Mouse (Mus musculus) midbrain, embryonic 11.5 days (tissue): ENCODE results near the gene Mavs. TPM values are rescaled to one million over a fixed set of nuclear protein-coding genes. Genes with fewer than 3 reads are reported as not detected.

Experiments used
- ATAC-seq: fragments of 200-750 bp; cut with Nextera tagmentation; 2 replicates; pipeline ENCODE4 v1.8.0; 2017; ENCODE audit warnings: moderate TSS enrichment, moderate library complexity; ENCODE audit not compliant: low FRiP score
- DNase-seq: peaks from one replicate; pipeline ENCODE4 v3.0.0; 2015; ENCODE audit warnings: low spot score; ENCODE audit errors: missing footprints
- H3K27ac ChIP-seq: fragments of 300-500 bp; sonication (generic); 2 replicates; pipeline ENCODE4 v1.5.1; 2014; ENCODE audit warnings: low read depth, low read length
- H3K27me3 ChIP-seq: fragments of 300-500 bp; sonication (generic); 2 replicates; pipeline ENCODE4 v1.6.1; 2014; ENCODE audit warnings: mild to moderate bottlenecking, low read length, moderate library complexity, mixed read lengths; ENCODE audit not compliant: control insufficient read depth, insufficient read depth
- H3K36me3 ChIP-seq: fragments of 300-500 bp; sonication (generic); 2 replicates; pipeline ENCODE4 v1.6.1; 2014; ENCODE audit warnings: mild to moderate bottlenecking, low read length, moderate library complexity, mixed read lengths; ENCODE audit not compliant: control insufficient read depth, insufficient read depth
- H3K4me1 ChIP-seq: fragments of 300-500 bp; sonication (generic); 2 replicates; pipeline ENCODE4 v1.6.1; 2014; ENCODE audit warnings: low read length; ENCODE audit not compliant: control insufficient read depth, insufficient read depth
- H3K4me2 ChIP-seq: fragments of 300-500 bp; sonication (generic); 2 replicates; pipeline ENCODE4 v1.6.1; 2014; ENCODE audit warnings: mild to moderate bottlenecking, moderate library complexity
- H3K4me3 ChIP-seq: fragments of 300-500 bp; sonication (generic); 2 replicates; pipeline ENCODE4 v1.5.1; 2014; ENCODE audit warnings: low read depth, low read length
- H3K9ac ChIP-seq: fragments of 300-500 bp; sonication (generic); 2 replicates; pipeline ENCODE4 v1.6.1; 2014; ENCODE audit warnings: low read length
- H3K9me3 ChIP-seq: fragments of 300-500 bp; sonication (generic); 2 replicates; pipeline ENCODE4 v1.6.1; 2016; ENCODE audit warnings: low read length; ENCODE audit not compliant: control insufficient read depth
- whole genome bisulfite sequencing: fragments of 180-500 bp; shearing (Covaris S2); extraction: QIAGEN DNeasy Blood & Tissue Kit; methylation state at CpG from one replicate; pipeline ENCODE4 v1.1.7; 2014; 5-methylcytosine and 5-hydroxymethylcytosine counted together
- polyA plus RNA-seq: library from polyadenylated mRNA; unstranded; fragments of >200 nt; fragmentation: Nextera tagmentation; extraction: Ambion mirVana; gene quantifications from 2 replicates; pipeline ENCODE4 v1.2.1, GENCODE M21; 2014

Gene Mavs
- 11.0 and 13.3 TPM in 2 replicates for polyA plus RNA-seq

DNA sequence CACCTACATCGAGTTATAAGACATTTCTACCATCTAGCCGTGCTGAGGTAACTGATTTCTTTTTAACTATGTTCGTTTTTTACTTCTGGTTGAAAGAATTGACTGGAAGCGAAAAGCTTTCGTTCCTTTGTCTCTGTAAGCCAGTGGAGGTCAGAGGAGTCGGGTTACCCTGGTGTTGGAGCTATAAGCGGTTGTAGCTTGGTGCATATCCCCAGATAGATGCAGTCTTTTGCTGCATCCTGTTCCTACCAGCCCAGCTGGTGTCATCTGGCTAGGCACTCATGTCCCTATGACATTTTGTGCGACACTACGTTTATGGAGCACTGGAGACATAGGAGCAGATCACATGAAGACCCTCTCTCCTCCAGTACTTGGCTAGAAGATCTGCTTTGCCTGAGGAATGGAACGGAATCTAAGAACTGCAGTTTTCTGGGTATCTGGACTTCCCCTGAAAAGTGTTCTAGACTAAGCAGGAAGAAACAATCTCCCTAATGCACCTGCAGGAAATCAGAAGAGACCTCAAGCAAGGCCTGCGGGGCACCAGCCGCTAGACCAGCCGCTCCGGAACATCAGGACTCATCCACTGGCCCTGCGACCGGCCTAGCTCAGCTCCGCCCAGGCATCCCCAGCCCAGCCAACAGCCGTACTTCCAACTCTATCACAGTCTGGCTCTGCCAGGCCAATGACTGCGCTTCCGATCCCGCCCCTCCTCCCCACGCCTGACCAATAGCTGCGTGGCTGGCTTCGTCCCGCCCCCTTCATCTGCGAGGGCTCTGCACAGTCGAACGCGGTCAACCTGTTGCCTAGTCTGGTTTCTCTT is at the start of gene Mavs:
Gene Mavs (plus strand): TSS at position 757 of the 820 bp plus-strand sequence.
- 9% methylated on average over 29 of the region's 29 CpGs for WGBS
- Histone ChIP-seq H3K4me1 (peaks cover 10% of the 10 kb centered on the region), H3K27me3 (no peaks in the 10 kb centered on the region), H3K9me3 (no peaks in the 10 kb centered on the region), H3K36me3 (no peaks in the 10 kb centered on the region), H3K4me3 (peak within 1 kb of the TSS; percentile 58), H3K4me2 (peak within 1 kb of the TSS; percentile 77), H3K27ac (no peak within 1 kb of the TSS; the same call in 1 of the 2 replicates), H3K9ac (peak within 1 kb of the TSS; percentile 60)
- peak; percentile 99 for DNase-seq
- peak; percentile 100 for ATAC-seq

DNA sequence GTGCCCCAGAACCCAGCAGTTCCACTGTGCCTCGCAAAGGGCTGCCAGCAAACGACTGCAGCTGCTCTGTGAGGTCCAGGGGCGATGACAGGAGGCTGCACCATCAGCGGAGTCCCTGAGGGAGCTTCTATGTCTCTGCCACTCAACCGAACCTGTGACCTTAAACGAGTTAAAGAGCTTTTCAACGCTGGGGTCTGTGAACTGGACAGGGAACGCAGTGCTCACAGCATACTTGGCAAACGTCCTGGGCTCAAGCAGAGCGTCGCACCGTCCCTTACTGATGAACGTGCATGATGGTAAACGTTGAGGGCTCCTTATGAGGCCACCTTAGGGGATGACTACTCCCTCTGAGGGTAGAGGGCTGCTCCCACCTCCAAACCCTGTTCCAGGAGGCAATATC is 47.5 kb upstream of the Mavs start:
- Histone ChIP-seq H3K4me2 (peak overlapping the region; percentile 85), H3K4me3 (peak overlapping the region; percentile 77), H3K9ac (peak overlapping the region; percentile 90), H3K36me3 (no peaks in the 10 kb centered on the region), H3K9me3 (no peaks in the 10 kb centered on the region), H3K4me1 (peaks cover 40% of the 10 kb centered on the region), H3K27ac (no peak overlapping the region), H3K27me3 (no peaks in the 10 kb centered on the region; the same call in 1 of the 2 replicates)
- WGBS: 2% methylated on average over 14 of the region's 14 CpGs
- DNase-seq: no peak
- no peak for ATAC-seq

DNA sequence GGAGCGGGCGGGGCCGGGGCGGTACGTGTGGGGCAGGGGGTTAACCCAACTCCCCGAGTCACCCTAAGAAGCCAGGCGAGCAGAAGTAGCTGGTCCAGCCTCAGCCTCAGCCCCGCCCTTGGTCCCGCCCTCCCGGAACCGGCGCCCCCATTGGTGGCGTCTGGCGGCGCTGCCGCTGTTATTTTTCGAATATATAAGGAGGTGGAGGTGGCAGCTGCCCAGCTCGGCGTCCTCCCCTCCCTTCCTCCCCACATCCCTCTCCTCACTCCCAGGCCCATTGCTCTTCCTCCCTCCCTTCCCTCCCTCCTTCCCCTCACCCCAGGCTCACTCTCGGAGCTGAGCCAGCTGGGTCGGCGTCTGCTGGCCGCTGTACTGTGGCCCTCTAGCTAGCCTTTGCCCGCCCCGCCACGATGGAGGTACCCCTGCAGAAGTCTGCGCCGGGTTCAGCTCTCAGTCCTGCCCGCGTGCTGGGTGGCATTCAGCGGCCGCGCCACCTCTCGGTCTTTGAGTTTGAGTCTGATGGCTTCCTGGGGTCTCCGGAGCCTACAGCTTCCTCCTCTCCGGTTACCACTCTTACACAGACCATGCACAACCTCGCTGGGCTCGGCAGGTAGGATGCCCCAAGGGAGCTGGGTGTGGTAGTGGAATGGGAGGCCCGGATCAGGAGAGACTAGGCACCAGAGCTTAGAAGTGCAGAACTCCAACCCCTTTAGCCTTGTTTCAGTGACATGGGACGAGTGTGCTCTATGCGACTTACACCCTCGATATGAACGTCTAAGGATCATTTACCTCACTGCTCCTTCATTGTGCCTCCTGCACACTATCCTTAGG is 46.9 kb upstream of the Mavs start, which contains the start of the genes Cdc25b and Spef1:
Gene Cdc25b (plus strand): TSS at position 179 of the 831 bp plus-strand sequence.
Gene Spef1 (minus strand): TSS at position 512 of the 831 bp plus-strand sequence.
- Histone ChIP-seq H3K4me1 (peaks cover 43% of the 10 kb centered on the region), H3K27me3 (no peaks in the 10 kb centered on the region; the same call in 1 of the 2 replicates), H3K9ac (peak within 1 kb of the TSS; percentile 90), H3K36me3 (0 out of 2 replicates have a peak, but pooled peaks cover 2% of the 10 kb centered on the region), H3K4me3 (peak within 1 kb of the TSS; percentile 77), H3K4me2 (peak within 1 kb of the TSS; percentile 85), H3K27ac (peak within 1 kb of the TSS; percentile 68; the same call in 1 of the 2 replicates), H3K9me3 (no peaks in the 10 kb centered on the region)
- ATAC-seq (peak; percentile 83), DNase-seq (peak; percentile 98)
- WGBS: 1% methylated on average over 36 of the region's 43 CpGs

DNA sequence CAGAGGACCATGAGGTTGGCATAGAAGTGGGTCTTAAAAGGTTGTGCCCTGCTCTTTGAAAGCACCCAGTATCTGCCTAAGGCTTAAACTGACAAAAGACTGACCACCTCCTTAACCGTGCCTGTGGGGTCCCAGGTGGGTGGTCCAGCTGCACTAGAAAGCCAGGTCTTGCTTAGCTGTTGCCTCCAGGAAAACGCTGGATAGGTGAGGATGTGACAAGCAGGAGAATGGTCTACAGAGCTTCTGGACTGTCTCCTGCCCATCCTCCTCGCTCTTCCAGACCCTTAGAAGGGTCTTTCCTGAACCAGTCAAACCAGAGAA is 46.3 kb upstream of the Mavs start:
- 0 out of 2 replicates have a peak overlapping the region, but pooled peaks have one; percentile 68 for H3K27ac ChIP-seq
- no peaks in the 10 kb centered on the region for H3K9me3 ChIP-seq
- peak overlapping the region; percentile 85 for H3K4me2 ChIP-seq
- no peak for DNase-seq
- ATAC-seq: no peak
- peak overlapping the region; percentile 77 for H3K4me3 ChIP-seq
- no peaks in the 10 kb centered on the region; the same call in 1 of the 2 replicates for H3K27me3 ChIP-seq
- H3K9ac ChIP-seq: peak overlapping the region; percentile 90
- WGBS: 19% methylated on average over 3 of the region's 3 CpGs
- peaks cover 43% of the 10 kb centered on the region for H3K4me1 ChIP-seq
- H3K36me3 ChIP-seq: 0 out of 2 replicates have a peak, but pooled peaks cover 2% of the 10 kb centered on the region

DNA sequence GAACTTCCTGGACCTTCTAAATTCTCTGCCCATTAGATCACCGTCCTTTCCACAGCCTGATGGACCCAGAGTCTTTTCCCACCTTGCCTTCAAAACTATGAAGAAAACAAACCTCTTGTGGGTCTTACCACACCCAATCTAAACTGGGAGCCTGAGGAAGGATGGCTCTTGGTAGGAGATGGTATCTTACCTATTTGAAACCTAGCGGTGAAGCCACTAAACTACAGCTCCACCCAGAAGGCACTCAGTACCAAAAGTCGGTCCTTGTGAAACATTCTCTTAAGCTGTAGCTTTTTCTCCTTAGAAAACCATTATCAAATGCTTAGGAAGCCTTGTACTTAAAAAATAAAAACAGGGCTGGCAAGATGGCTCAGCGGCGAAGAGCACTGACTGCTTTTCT is 45.6 kb upstream of the Mavs start:
- H3K36me3 ChIP-seq: peaks cover 5% of the 10 kb centered on the region; the same call in 1 of the 2 replicates
- no peaks in the 10 kb centered on the region; the same call in 1 of the 2 replicates for H3K27me3 ChIP-seq
- peak overlapping the region; percentile 77 for H3K4me3 ChIP-seq
- H3K9ac ChIP-seq: no peak overlapping the region; the same call in 1 of the 2 replicates
- DNase-seq (no peak), ATAC-seq (no peak)
- H3K4me2 ChIP-seq: peak overlapping the region; percentile 85
- H3K9me3 ChIP-seq: no peaks in the 10 kb centered on the region
- peaks cover 43% of the 10 kb centered on the region for H3K4me1 ChIP-seq
- no peak overlapping the region for H3K27ac ChIP-seq
- WGBS: 94% methylated on average over 5 of the region's 5 CpGs

DNA sequence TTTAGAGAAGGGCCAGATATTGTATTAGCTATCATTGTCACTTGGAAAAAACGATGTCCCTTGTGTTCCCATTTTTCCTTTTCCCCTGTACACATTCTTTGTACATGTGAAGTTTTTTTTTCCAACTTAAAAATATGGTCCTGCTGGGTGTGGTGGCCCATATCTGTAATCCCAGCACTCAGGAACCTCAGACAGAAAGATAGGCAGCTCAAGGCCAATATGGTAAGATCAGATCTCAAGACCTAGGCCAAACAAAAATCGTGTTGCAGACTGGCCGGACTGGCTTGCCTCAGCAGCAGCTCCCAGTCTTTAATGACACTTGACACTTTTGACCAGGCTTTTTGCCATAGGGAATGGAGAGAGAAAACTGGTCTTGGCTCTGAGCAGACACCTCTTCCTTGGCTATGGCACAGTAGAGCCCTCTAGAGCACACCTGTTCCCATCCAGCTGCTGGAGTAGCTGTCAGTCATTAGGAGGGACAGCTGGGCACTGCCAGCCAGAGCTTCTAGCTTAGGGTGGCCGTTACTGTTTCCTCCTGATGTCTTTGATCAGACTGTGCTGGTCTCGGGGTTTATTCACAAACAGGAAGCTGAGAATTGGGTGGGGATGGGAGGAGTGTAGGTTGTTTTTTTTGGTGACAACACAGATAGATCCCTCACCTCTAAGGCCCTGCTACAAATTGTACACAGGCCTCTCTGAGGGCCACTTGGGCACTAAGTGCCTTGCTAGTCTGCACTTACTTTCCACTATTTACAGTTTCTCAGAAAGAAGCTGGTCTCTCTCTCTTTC is 44.1 kb upstream of the Mavs start:
- peak overlapping the region; percentile 93 for H3K27ac ChIP-seq
- H3K27me3 ChIP-seq: no peaks in the 10 kb centered on the region; the same call in 1 of the 2 replicates
- peak overlapping the region; percentile 85 for H3K4me2 ChIP-seq
- DNase-seq (no peak), ATAC-seq (no peak)
- H3K9ac ChIP-seq: peak overlapping the region; percentile 10; the same call in 1 of the 2 replicates
- no peaks in the 10 kb centered on the region for H3K9me3 ChIP-seq
- H3K4me3 ChIP-seq: peak overlapping the region; percentile 12; the same call in 1 of the 2 replicates
- peaks cover 43% of the 10 kb centered on the region for H3K4me1 ChIP-seq
- H3K36me3 ChIP-seq: peaks cover 14% of the 10 kb centered on the region
- 34% methylated on average over 5 of the region's 5 CpGs for WGBS

DNA sequence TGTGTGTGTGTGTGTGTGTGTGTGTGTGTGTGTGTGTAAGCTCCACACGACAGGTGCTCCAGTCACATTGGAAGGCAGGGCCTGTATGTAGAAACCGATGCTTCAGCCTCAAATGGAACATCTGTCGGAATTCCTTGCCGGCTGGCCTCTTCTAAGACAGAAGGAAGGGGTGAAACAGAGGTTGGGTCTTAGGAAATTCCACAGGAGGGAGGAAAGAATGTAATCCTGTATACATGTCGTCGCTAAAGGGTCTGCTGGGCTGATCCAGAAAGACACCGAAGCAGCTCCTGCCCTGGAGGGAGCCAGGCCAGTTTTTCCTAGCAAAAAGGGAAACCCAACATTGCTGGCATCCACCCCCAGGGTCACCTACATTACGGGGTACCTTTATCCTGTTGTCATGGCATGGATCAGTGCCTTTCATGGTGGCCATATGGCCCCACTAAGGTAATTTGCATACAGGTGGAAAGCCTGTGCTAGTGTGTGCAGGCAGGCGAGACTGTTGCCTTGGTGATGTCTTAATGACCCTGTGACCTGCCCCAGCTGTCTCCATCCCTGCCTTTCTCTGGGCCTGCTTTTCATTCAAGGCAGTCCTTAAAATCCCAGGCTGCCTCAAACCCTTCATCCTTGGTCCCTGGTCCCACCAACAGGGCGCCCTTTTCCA is 43.4 kb upstream of the Mavs start:
- Histone ChIP-seq H3K27me3 (no peaks in the 10 kb centered on the region; the same call in 1 of the 2 replicates), H3K9ac (peak overlapping the region; percentile 32), H3K4me2 (peak overlapping the region; percentile 85), H3K4me3 (no peak overlapping the region), H3K27ac (peak overlapping the region; percentile 93), H3K4me1 (peaks cover 43% of the 10 kb centered on the region), H3K36me3 (peaks cover 16% of the 10 kb centered on the region), H3K9me3 (no peaks in the 10 kb centered on the region)
- DNase-seq (peak; percentile 96), ATAC-seq (peak; percentile 84)
- 8% methylated on average over 10 of the region's 10 CpGs for whole genome bisulfite sequencing

DNA sequence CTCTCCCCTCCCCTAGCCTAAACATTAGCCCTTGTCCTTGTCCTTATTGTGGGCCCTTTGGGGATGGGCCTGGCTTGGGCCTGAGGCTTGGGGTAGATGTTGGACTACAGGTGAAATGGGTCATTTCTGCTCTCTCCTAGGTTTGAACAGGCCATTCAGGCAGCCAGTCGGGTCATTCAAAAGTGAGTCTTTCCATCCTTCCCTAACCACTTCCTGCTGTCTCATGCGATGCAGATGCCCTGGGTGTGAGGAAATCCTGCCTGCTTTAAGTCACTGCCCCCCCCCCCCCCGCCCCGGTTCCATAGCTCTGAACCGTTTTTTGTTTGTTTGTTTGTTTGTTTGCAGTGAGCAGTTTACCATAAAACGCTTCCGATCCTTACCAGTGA is 42.9 kb upstream of the Mavs start:
- H3K27ac ChIP-seq: peak overlapping the region; percentile 93
- no peaks in the 10 kb centered on the region for H3K9me3 ChIP-seq
- DNase-seq: no peak
- WGBS: 58% methylated on average over 7 of the region's 7 CpGs
- peaks cover 16% of the 10 kb centered on the region for H3K36me3 ChIP-seq
- no peak for ATAC-seq
- H3K4me2 ChIP-seq: peak overlapping the region; percentile 85; the same call in 1 of the 2 replicates
- H3K4me1 ChIP-seq: peaks cover 43% of the 10 kb centered on the region
- no peak overlapping the region for H3K4me3 ChIP-seq
- H3K9ac ChIP-seq: peak overlapping the region; percentile 41
- H3K27me3 ChIP-seq: no peaks in the 10 kb centered on the region; the same call in 1 of the 2 replicates
